Mouse (Mus musculus) olfactory bulb, adult 2 months (tissue): ENCODE data around the gene Tmem211. TPM values are rescaled to one million over a fixed set of nuclear protein-coding genes. Genes with fewer than 3 reads are reported as not detected.

ENCODE experiments used
- H3K27ac ChIP-seq: fragments of 200-500 bp; 2 replicates; pipeline ENCODE4 v1.5.1; 2012; ENCODE audit warnings: low read depth, low read length; ENCODE audit not compliant: insufficient read depth
- H3K4me1 ChIP-seq: fragments of 200-500 bp; 2 replicates; pipeline ENCODE4 v1.6.1; 2012; ENCODE audit warnings: low read length; ENCODE audit not compliant: control insufficient read depth, insufficient read depth
- H3K4me3 ChIP-seq: fragments of 200-500 bp; 2 replicates; pipeline ENCODE4 v1.5.1; 2012; ENCODE audit warnings: mild to moderate bottlenecking, low read depth, low read length, moderate library complexity; ENCODE audit not compliant: insufficient read depth
- CTCF ChIP-seq: fragments of 200-500 bp; IDR thresholded peaks from 2 replicates; pipeline ENCODE4 v1.5.1; 2012; ENCODE audit warnings: low read depth, mild to moderate bottlenecking, low read length, moderate library complexity; ENCODE audit not compliant: insufficient read depth
- POLR2A ChIP-seq: fragments of 200-500 bp; IDR thresholded peaks from 2 replicates; pipeline ENCODE4 v1.6.1; 2012; ENCODE audit warnings: mild to moderate bottlenecking, low read depth, low read length, moderate library complexity; ENCODE audit not compliant: insufficient read depth
- WGBS: fragments of 180-500 bp; shearing (Covaris S2); methylation state at CpG from one replicate; pipeline ENCODE4 v1.1.7; 2018; 5-methylcytosine and 5-hydroxymethylcytosine counted together
- polyA plus RNA-seq: library from polyadenylated mRNA; stranded (reverse); fragments of >200 nt; gene quantifications from 2 replicates; pipeline ENCODE4 v1.2.4, GENCODE M21; 2012; ENCODE audit warnings: low replicate concordance; ENCODE audit not compliant: missing spikeins, insufficient read depth, insufficient read length

Gene Tmem211
- polyA plus RNA-seq, 1 experiment = not detected

DNA sequence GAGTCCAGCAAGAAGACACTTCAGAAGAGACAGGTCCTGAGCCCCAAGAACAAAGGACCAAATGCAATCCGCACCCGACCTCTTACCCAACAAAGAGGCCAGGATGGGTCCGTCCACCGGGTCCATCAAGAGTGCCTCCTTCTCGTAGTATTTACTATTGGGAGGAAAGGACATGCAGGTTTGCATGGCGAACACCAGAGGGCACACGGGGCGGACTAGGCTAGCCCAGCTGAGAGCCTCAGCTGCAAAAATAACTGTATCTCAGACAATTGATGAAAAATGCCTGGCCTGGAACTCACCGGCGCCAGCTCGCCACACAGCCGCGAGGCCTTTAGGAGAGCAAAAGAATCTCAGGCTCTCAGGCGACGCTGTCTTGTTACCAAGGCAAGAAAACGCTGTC lies 58.8 kb downstream of the Tmem211 start:
- H3K27ac ChIP-seq = no peak overlapping the region
- TF ChIP-seq POLR2A = no peak
- WGBS = 57% methylated on average over 16 of the region's 16 CpGs
- peaks cover 58% of the 10 kb centered on the region for H3K4me1 ChIP-seq
- no peak overlapping the region for H3K4me3 ChIP-seq

DNA sequence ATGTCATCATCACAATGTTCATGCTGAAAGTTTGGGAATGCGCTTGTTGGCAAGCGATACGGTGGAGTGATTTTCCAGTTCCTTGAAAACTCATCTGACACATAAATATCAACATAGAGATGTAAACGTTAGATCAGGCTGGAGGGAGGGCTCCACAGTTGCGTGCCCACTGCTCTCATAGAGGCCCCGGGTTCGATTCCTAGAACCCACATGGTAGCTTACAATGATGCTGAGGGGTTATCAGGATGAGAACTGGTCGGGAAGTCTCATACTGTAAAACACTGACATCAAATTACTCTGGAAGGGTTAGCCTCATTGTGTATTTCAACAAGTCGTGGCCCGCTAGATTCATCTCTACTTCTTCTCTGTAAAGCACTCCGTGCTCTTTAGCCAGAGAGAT lies 59.3 kb downstream of the Tmem211 start:
- no peak overlapping the region for H3K4me3 ChIP-seq
- 79% methylated on average over 11 of the region's 11 CpGs for WGBS
- TF ChIP-seq POLR2A (no peak), CTCF (no peak)
- peaks cover 55% of the 10 kb centered on the region for H3K4me1 ChIP-seq
- H3K27ac ChIP-seq = no peak overlapping the region

DNA sequence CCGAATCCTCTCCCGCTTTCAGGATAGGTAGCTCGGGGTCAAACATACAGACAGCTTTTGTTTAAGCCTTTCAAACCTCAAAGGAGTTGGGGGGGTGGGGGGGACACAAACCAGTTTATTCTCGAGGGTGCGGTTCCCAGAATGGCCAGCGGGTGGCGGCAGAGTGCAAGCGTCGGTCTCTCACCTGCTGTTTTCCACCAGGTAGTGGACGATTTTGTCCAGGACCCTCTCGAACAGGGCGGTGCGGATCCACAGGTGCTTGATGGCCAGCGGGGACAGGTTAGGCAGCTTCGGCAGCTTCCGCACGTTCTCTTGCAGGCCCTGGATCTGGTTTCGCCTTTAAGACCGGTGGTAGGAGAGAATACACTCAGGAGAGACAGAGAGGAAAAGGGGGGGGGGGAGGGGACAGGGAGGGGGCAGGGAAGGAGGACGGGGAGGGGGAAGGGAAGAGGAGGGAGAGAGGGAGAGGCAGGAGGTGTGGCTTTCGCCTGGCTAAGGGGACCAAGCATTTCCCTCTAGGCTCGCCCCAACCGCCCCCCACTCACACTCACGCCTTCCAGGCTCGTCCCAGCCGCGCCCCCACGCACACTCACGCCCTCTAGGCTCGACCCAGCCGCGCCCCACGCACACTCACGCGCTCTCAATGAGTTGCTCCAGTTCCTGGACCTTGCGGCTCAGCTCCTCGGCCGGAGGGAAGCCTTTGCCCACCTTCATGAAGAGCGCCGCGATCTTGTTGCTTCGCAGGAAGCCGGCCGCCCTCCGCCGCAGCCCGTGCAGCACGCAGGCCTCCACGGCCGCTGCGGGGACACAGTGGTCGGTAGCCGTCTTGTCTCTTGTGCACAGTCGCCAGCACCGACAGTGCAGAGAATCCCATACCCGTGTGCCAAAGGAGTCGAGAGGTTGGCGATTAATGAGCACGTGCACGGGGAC lies 60.1 kb downstream of the Tmem211 start:
- peak overlapping the region; percentile 8; the same call in 1 of the 2 replicates for H3K27ac ChIP-seq
- H3K4me1 ChIP-seq = peaks cover 50% of the 10 kb centered on the region
- whole genome bisulfite sequencing = 14% methylated on average over 55 of the region's 60 CpGs
- TF ChIP-seq CTCF (peak; percentile 83), POLR2A (no peak)
- no peak overlapping the region for H3K4me3 ChIP-seq

DNA sequence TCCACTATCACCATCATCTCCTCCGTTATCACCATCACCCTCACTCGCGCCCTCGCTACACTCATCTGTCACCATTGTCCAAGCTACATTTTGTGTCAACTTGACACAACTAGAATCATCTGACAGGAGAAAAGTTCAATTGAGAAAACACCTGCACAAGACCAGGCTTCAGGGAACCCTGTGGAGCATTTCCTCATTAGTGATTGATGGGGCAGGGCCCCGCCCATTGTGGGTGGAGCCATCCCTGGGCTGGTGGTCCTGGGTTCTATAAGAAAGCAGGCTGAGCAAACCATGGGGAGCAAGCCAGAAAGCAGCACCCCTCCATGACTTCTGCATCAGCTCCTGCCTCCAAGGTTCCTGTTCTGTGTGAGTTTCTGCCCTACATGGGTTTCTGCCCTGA lies 61.1 kb downstream of the Tmem211 start:
- no peak overlapping the region for H3K4me3 ChIP-seq
- peak overlapping the region; percentile 47 for H3K27ac ChIP-seq
- peaks cover 52% of the 10 kb centered on the region for H3K4me1 ChIP-seq
- no peak for TF ChIP-seq POLR2A
- TF ChIP-seq CTCF = no peak
- 68% methylated on average over 5 of the region's 5 CpGs for WGBS

DNA sequence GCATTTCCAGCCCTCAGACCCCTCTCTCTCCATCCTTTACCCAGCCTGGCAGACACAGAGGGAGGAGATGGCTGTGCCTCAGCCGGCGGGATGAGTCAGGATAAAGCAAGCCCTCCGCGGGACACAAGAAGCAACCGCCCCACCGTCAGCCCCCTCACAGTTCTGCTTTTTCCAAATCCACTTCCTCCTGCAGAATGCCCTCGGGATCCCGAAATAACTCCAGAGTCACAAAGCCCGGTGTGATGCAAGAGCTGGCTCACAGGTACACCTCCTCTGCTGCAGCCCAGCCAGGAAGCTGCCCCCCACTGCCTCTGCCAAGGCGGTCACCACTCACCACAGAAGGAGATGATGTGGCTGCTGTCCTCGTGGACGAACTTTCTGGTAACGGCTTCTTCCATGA lies 61.8 kb downstream of the Tmem211 start:
- TF ChIP-seq POLR2A (no peak), CTCF (no peak)
- H3K4me3 ChIP-seq = no peak overlapping the region
- peak overlapping the region; percentile 47 for H3K27ac ChIP-seq
- H3K4me1 ChIP-seq = peaks cover 53% of the 10 kb centered on the region
- WGBS = 33% methylated on average over 13 of the region's 13 CpGs

Other genes starting within 250 kb of the Tmem211 start
- gene Grk3, start 211.1 kb upstream of the Tmem211 start, polyA plus RNA-seq = not detected in 2 replicates
- not detected in 2 replicates for gene Crybb2, start 156.8 kb upstream of the Tmem211 start, polyA plus RNA-seq
- not detected in 2 replicates for gene Crybb3, start 145.3 kb upstream of the Tmem211 start, polyA plus RNA-seq
- gene 2900026A02Rik, start 5.7 kb upstream of the Tmem211 start, polyA plus RNA-seq = not detected in 2 replicates
- gene Sgsm1, start 83.9 kb downstream of the Tmem211 start, polyA plus RNA-seq = not detected in 2 replicates
- not detected in 2 replicates for gene Aym1, start 130.4 kb downstream of the Tmem211 start, polyA plus RNA-seq